Mouse (Mus musculus) bone marrow macrophage, adult 2 months (primary cell): ENCODE measurements around the gene H2-DMa.

Experiments used
- CTCF ChIP-seq: IDR thresholded peaks from 2 replicates; pipeline ENCODE4 v1.5.1; 2012; ENCODE audit warnings: low read depth, mild to moderate bottlenecking, low read length, moderate library complexity
- POLR2A ChIP-seq: IDR thresholded peaks from 2 replicates; pipeline ENCODE4 v1.6.1; 2012; ENCODE audit warnings: mild to moderate bottlenecking, low read depth, low read length, borderline replicate concordance

DNA sequence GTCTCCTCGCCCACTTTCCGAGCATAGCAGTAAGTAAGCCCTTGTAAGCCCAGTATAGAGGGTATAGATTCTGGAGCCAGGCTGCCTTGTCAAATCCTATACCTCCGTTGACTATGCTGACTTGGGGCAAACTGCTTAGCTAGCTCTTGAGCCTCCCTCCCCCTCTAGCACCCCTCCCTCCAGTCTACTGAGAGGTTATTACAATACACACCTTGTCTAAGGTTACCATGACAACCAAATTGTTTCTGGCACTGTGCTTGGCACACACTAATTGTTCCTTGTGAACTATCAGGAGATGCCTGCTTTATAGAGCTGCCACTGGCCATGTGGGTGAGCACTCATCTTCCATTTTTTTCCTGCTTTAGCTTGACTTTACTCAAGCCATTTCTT lies 9.5 kb upstream of the H2-DMa start:
- TF ChIP-seq POLR2A (no peak), CTCF (no peak)
